Comparison of ENCODE assay signal across 20 mouse cellular contexts in genomic region chr13:69588263-69588662, GRCm38 (mm10).
"Had no signal": no experiment of that assay in that cellular context is flagged by ENCODE, and none has a peak within 500 bp of the region (broad histone marks: within the 10 kb centered on the region; RNA-seq: fewer than 3 reads in every experiment).

No protein-coding gene starts in this region.

- H3K4me2 ChIP-seq: heart, embryonic 11.5 days; heart, embryonic 13.5 days; hindbrain, embryonic 13.5 days; hindbrain, embryonic 15.5 days; limb, embryonic 12.5 days had no signal

- ATAC-seq: hindbrain, postnatal 0 days; intestine, embryonic 16.5 days had no signal

- H3K9me3 ChIP-seq: heart, embryonic 13.5 days; hindbrain, embryonic 13.5 days; hindbrain, embryonic 15.5 days; limb, embryonic 10.5 days; limb, embryonic 12.5 days had no signal

- H3K4me1 ChIP-seq: hindbrain, embryonic 13.5 days; hindbrain, embryonic 15.5 days; limb, embryonic 12.5 days had no signal

- H3K9ac ChIP-seq: heart, embryonic 13.5 days; hindbrain, embryonic 13.5 days; hindbrain, embryonic 15.5 days; limb, embryonic 12.5 days; liver, embryonic 14.5 days had no signal

- H3K27me3 ChIP-seq: heart, embryonic 13.5 days; hindbrain, embryonic 13.5 days; hindbrain, embryonic 15.5 days; limb, embryonic 12.5 days had no signal

- DNase-seq: gastrocnemius, postnatal 14 days; gastrocnemius, postnatal 36 days; heart, adult 11 months; heart, adult 2 months; heart, postnatal 10 days; kidney, postnatal 10 days; kidney, postnatal 25 days; kidney, postnatal 4 days; liver had no signal

- H3K27ac ChIP-seq: heart, adult 2 months; heart, embryonic 13.5 days; hindbrain, embryonic 13.5 days; hindbrain, embryonic 15.5 days; hindbrain, postnatal 0 days; layer of hippocampus, adult 2 months; left cerebral cortex, adult 2 months; limb, embryonic 10.5 days; limb, embryonic 12.5 days; liver, embryonic 14.5 days had no signal

- H3K36me3 ChIP-seq: heart, embryonic 13.5 days; hindbrain, embryonic 13.5 days; hindbrain, embryonic 15.5 days; limb, embryonic 10.5 days had no signal

- H3K4me3 ChIP-seq: heart, adult 2 months; heart, embryonic 13.5 days; hindbrain, embryonic 13.5 days; hindbrain, embryonic 15.5 days; layer of hippocampus, adult 2 months; left cerebral cortex, adult 2 months; limb, embryonic 10.5 days; limb, embryonic 12.5 days had no signal
